Mouse (Mus musculus) large intestine, adult 2 months (tissue): ENCODE measurements at regions not wholly inside any gene's neighbourhood (a gene's known extent, or its start where the extent isn't known, plus 50 kb on each side); places are given as distances from the start of the nearest gene placed in this dataset.
A peak's percentile ranks its signal among the peaks of the same experiment; 100 is the strongest.
"Not testable (repeated sequence)": the region's sequence is repeated elsewhere in the genome, so short reads cannot be mapped to it uniquely, and the experiment has no call there.

Experiments
- DNase-seq: peaks from one replicate; pipeline ENCODE4 v3.0.0-alpha.2; 2012; ENCODE audit warnings: low read depth, low spot score
- WGBS: fragments of 180-500 bp; shearing (Covaris S2); methylation state at CpG from one replicate; pipeline ENCODE4 v1.1.7; 2018; 5-methylcytosine and 5-hydroxymethylcytosine counted together

- DNase-seq, result no peak
These were observed 698.5 kb downstream of the Triml1 start for GRCm38 (mm10) chr8:42442786-42443185.

- DNase-seq, result no peak
- WGBS, result 32% methylated on average over 2 of the region's 2 CpGs
These were observed 738.7 kb downstream of the Triml1 start for GRCm38 (mm10) chr8:42402632-42403031.

- WGBS, result 78% methylated on average over 3 of the region's 3 CpGs
- no peak for DNase-seq
These were observed 744.4 kb downstream of the Triml1 start for GRCm38 (mm10) chr8:42396886-42397285.

GRCm38 (mm10) chr8:42388816-42389215 is 752.5 kb downstream of the Triml1 start:
- DNase-seq, result no peak
- 73% methylated on average over 3 of the region's 3 CpGs for WGBS

- DNase-seq, result no peak
- 17% methylated on average over 3 of the region's 3 CpGs for WGBS
These were observed 793.1 kb downstream of the Triml1 start for GRCm38 (mm10) chr8:42348073-42348603.

- WGBS, result 88% methylated on average over 9 of the region's 9 CpGs
- no peak for DNase-seq
These were observed 806.6 kb downstream of the Triml1 start for GRCm38 (mm10) chr8:42334708-42335107.

GRCm38 (mm10) chr8:42324663-42325062 is 816.6 kb downstream of the Triml1 start:
- 74% methylated on average over 4 of the region's 4 CpGs for WGBS
- no peak for DNase-seq

GRCm38 (mm10) chr8:42322862-42323261 is 818.4 kb downstream of the Triml1 start:
- no peak for DNase-seq

- WGBS, result 71% methylated on average over 1 of the region's 1 CpGs
These were observed 830.2 kb downstream of the Triml1 start for GRCm38 (mm10) chr8:42311060-42311459.

GRCm38 (mm10) chr8:42291392-42291791 is 849.9 kb downstream of the Triml1 start:
- DNase-seq, result no peak

More at GRCm38 (mm10) chr8:42311060-42311459, 830.2 kb downstream of the Triml1 start:
- DNase-seq, result no peak

GRCm38 (mm10) chr8:42282011-42282410 is 859.3 kb downstream of the Triml1 start:
- DNase-seq, result no peak
- 90% methylated on average over 2 of the region's 2 CpGs for WGBS

- no peak for DNase-seq
- 90% methylated on average over 1 of the region's 1 CpGs for WGBS
These were observed 836.5 kb upstream of the Frg1 start for GRCm38 (mm10) chr8:42253358-42253757.

- 68% methylated on average over 1 of the region's 1 CpGs for WGBS
These were observed 825.4 kb upstream of the Frg1 start for GRCm38 (mm10) chr8:42242321-42242720.

GRCm38 (mm10) chr8:42219857-42220600 is 803.2 kb upstream of the Frg1 start:
- no peak for DNase-seq
- 85% methylated on average over 2 of the region's 2 CpGs for WGBS

More at GRCm38 (mm10) chr8:42242321-42242720, 825.4 kb upstream of the Frg1 start:
- not testable (repeated sequence) for DNase-seq

- DNase-seq, result no peak
These were observed 794.1 kb upstream of the Frg1 start for GRCm38 (mm10) chr8:42210943-42211342.

GRCm38 (mm10) chr8:42209989-42210388 is 793.1 kb upstream of the Frg1 start:
- no peak for DNase-seq

More at GRCm38 (mm10) chr8:42210943-42211342, 794.1 kb upstream of the Frg1 start:
- WGBS, result 51% methylated on average over 2 of the region's 2 CpGs

GRCm38 (mm10) chr8:42197257-42197656 is 780.4 kb upstream of the Frg1 start:
- no peak for DNase-seq
- 86% methylated on average over 5 of the region's 5 CpGs for WGBS

- DNase-seq, result no peak
- 88% methylated on average over 1 of the region's 1 CpGs for WGBS
These were observed 777.2 kb upstream of the Frg1 start for GRCm38 (mm10) chr8:42193902-42194550.

- 33% methylated on average over 1 of the region's 1 CpGs for WGBS
- peak; percentile 82 for DNase-seq
These were observed 770.2 kb upstream of the Frg1 start for GRCm38 (mm10) chr8:42187083-42187482.

GRCm38 (mm10) chr8:42183288-42183878 is 766.5 kb upstream of the Frg1 start:
- WGBS, result 36% methylated on average over 4 of the region's 4 CpGs
- DNase-seq, result peak; percentile 14

GRCm38 (mm10) chr8:42162441-42162840 is 745.6 kb upstream of the Frg1 start:
- 79% methylated on average over 2 of the region's 2 CpGs for WGBS
- DNase-seq, result no peak
